Mouse (Mus musculus) kidney, adult 9 months (tissue): ENCODE results near the gene Fgfr2.

Experiments
- DNase-seq: peaks from one replicate; pipeline ENCODE4 v3.0.0; 2022

Fgfr2 gene

GRCm38 (mm10) chr7:132380634-132381336 is 742.4 kb downstream of the Fgfr2 start:
- DNase-seq = no peak

- DNase-seq = no peak
Measured at GRCm38 (mm10) chr7:132377913-132378312, 745.2 kb downstream of the Fgfr2 start.

- no peak for DNase-seq
Measured at GRCm38 (mm10) chr7:132373594-132374378, 749.4 kb downstream of the Fgfr2 start.

- DNase-seq = no peak
Measured at GRCm38 (mm10) chr7:132372752-132373513, 750.2 kb downstream of the Fgfr2 start.

- DNase-seq = no peak
Measured at GRCm38 (mm10) chr7:132371832-132372231, 751.3 kb downstream of the Fgfr2 start.

GRCm38 (mm10) chr7:132369784-132370183 is 753.4 kb downstream of the Fgfr2 start:
- no peak for DNase-seq

- no peak for DNase-seq
Measured at GRCm38 (mm10) chr7:132368859-132369258, 754.3 kb downstream of the Fgfr2 start.

GRCm38 (mm10) chr7:132367344-132367743 is 755.8 kb downstream of the Fgfr2 start:
- no peak for DNase-seq

GRCm38 (mm10) chr7:132365703-132366384 is 757.3 kb downstream of the Fgfr2 start:
- DNase-seq = no peak

- DNase-seq = no peak
Measured at GRCm38 (mm10) chr7:132365111-132365510, 758.0 kb downstream of the Fgfr2 start.

- no peak for DNase-seq
Measured at GRCm38 (mm10) chr7:132364506-132364905, 758.6 kb downstream of the Fgfr2 start.

GRCm38 (mm10) chr7:132360336-132360735 is 762.8 kb downstream of the Fgfr2 start:
- no peak for DNase-seq

- DNase-seq = peak; percentile 89
Measured at GRCm38 (mm10) chr7:132358709-132359108, 764.4 kb downstream of the Fgfr2 start.

- DNase-seq = peak; percentile 54
Measured at GRCm38 (mm10) chr7:132358250-132358649, 764.9 kb downstream of the Fgfr2 start.

GRCm38 (mm10) chr7:132357841-132358237 is 765.3 kb downstream of the Fgfr2 start:
- DNase-seq = no peak

- no peak for DNase-seq
Measured at GRCm38 (mm10) chr7:132356881-132357840, 766.0 kb downstream of the Fgfr2 start.

- DNase-seq = no peak
Measured at GRCm38 (mm10) chr7:132356185-132356584, 767.0 kb downstream of the Fgfr2 start.

- DNase-seq = no peak
Measured at GRCm38 (mm10) chr7:132355767-132356166, 767.4 kb downstream of the Fgfr2 start.

GRCm38 (mm10) chr7:132349075-132349572 is 774.0 kb downstream of the Fgfr2 start:
- DNase-seq = no peak

GRCm38 (mm10) chr7:132347273-132348045 is 775.7 kb downstream of the Fgfr2 start:
- DNase-seq = peak; percentile 76
